Mouse (Mus musculus) R1 (cell line): Measurements from ENCODE around the gene Kcnmb1.
A peak's percentile ranks its signal among the peaks of the same experiment; 100 is the strongest.

Experiments used
- DNase-seq: peaks from one replicate; pipeline ENCODE4 v3.0.0-alpha.2; 2018; ENCODE audit warnings: low read depth, low spot score

Kcnmb1 gene

DNA sequence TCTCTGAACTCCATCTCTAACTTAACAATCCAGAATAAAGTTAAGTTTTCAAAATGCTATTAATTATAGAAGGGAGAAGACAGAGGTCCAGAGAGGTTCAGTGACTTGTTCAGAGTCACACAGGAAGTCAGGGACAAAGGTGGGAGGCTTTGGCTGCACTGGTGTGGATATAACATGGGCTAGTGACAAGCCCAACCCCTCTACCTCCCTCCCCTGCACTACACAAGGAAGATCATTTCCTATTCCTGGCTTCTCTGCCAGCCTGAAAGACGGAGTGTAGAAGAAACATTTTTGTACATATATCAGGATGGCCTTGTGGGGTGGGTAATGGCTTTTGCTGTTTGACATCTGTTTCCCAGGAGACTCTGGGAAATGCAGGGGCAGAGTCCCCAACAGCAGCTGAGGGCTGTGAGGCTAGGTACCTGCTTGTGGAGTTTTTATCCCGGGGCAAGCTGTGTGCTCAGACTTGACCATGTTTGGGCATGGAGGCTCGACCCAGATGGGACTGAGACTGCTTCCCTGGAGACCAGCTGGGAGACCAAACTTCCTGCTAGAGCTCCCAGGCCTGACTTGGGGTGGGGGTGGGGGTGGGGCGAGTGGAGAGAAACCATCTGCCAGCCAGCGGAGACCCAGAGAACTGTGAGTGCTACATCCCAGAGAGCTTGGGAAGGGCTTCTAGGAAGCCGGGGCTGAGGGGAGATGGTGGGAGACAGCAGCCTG is at the start of gene Kcnmb1:
Kcnmb1 (plus strand) TSS at position 326 of the 720 bp plus-strand sequence.
- no peak for DNase-seq

DNA sequence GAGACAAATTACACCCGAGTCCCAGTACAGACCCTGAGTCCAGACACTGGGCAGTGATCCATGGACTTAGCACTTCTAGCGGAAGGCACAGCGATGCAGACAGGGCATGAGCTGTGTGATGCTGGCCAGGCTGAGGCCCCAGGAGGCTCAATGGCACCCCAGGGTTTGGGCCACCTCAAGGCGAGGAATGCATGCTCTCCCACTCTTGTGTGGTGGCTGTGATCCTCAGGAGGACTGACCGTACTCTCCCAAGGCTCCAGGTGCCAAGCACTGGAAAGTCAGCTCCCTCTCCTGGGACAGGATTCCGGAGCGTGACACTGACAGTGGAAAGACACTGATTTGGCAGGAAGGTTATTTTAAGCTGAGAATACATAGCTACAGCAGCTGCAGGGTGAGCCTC is 49.8 kb upstream of the Kcnmb1 start:
- DNase-seq = no peak

DNA sequence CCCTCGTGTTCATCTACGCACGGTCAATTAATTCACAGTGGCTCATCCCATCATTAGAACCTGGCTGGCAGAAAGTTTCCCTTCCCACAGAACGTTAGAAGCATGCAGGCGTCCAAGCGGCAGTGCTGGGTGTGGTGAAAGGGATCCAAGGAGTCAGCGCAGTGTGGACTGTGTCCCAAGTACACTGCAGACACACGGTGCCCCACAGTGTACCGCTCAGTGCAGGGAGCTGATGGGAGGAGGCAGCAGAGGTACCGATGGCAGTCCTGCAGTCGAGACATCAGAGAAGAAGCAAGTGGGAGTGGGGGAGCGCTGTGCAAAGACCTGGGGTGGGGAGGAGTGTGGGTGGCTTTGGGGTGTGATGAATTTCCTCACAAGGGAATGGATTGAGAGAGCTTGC is 48.6 kb upstream of the Kcnmb1 start:
- no peak for DNase-seq

DNA sequence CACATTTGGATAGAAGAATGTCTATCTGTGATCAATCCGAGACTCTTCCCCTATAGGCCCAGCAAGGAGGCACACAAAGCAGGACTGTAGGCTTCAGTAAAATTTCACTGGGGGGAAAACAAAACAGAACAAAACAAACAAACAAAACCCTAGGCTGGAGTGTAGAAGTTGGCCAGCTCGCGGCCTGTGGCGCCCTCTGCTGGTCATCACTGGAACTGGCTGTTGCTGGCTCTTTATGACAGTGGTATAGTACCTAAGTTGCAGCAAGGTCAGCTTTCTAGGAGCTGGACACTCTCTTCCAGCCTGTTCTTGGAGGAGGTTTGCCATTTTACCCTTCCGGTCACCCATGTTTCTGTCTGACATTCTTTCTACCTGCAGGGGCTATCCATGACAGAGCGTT is 45.2 kb upstream of the Kcnmb1 start:
- DNase-seq = peak; percentile 41

DNA sequence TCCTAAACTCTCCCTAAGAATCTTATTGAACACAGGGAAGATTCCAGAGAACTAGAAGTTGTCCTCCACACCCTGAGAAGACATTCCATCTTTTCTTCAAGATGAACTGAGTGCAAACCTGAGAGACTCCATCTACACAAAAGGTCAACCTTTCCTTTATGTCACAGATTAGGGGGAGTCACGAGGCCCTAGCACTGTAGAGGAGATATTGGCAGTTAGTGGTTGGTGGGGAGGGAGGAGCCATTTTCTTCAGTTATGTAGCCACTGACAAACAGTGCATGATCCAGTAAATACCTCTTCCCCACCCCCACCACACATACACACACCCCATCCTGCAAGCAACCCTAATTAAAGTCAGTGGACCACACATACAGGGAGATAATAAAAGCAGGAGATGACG is 44.4 kb upstream of the Kcnmb1 start:
- no peak for DNase-seq

DNA sequence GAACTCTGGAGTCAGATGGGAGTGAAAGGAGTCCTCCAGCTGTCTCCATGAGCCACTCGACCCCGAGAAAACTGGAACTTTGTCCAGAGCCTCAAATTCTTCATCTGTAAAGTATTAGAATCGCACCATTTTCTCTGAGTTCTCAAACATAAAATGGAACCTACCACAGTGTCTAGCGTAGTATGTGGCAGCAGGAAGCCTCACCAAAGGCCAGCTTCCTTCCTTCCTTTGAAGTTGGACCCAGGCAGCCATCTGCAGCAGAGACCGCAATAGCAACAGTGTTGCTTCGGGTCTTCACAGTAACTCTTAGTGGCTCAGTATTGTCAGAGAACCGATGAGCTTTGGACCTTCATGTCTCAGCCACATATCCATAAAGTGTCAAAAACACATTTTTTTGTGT is 43.0 kb upstream of the Kcnmb1 start:
- no peak for DNase-seq

DNA sequence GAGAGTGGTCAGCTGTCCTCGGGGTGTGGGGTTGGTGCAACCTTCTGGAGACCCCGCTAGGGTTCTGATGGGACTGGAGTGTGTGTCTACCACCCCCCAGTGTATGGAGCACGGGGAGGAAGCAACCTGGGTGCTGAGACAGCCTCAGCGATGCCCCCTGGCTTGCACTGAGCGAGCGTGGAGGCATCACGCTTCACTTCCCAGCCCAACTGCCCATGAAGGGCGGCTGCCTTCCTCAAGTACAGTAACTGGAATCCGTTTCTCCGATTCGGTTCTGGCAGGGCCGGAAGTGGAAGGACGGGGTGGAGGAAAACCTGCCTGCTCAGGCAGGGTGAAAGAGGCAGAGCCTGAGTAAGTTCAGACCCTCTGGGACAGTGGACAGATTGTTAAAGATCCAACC is 41.4 kb upstream of the Kcnmb1 start:
- DNase-seq = no peak

DNA sequence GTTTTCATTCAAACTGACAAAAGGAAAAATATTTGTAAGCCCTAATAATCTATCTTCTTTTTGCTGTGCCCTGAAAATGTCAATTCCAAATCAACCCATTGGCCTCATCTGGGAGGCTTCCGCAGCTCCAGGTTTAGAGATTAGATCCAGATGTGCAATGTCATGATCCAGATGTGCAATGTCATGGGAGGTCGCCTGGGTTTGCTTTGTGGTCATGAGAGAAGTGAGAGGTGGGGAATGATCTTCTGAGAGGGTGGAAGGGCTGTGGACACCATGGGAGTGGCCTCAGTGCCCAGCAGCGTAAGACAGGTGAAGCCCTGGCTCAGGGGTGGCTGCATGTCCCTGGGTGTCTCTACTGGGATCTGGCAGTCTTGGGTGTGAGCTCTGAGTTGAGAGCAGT is 39.8 kb upstream of the Kcnmb1 start:
- no peak for DNase-seq

DNA sequence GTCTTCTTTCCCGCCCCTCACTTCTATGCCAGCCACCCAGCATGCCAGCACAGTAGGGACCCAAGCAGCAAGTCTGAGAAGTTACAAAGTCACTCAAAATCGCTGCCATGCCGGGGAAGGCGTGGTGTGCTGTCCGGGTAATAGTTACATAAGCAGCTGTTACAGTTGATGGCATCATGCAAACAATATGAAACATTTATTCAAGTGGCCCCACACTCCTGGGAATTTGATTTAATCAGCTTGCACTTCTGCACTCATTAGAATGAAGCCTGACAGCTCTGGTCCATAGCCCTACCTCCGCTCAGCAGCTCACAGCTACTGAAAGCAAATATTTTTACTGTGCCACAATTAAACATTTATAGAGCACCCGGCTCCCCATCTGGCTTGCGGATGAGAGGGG is 37.0 kb upstream of the Kcnmb1 start:
- DNase-seq = no peak

DNA sequence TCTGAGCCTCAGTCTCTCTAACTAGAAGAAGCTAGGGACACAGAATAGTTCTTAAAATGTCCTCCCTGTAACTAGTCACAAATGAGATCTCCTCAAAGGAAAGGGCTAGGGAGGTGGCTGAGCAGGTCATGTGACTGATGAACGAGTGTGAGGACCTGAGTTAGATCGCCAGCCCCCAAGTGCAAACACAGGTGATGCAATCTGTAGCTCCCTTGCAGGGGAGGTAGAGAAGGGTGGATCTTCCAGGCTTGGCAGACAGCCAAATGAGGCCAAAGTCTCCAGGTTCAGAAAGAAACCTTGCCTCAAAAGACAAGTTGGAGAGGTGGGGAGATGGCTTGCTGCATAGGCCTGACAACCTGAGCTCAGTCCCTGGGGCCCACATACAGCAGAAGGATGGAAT is 36.3 kb upstream of the Kcnmb1 start:
- no peak for DNase-seq

DNA sequence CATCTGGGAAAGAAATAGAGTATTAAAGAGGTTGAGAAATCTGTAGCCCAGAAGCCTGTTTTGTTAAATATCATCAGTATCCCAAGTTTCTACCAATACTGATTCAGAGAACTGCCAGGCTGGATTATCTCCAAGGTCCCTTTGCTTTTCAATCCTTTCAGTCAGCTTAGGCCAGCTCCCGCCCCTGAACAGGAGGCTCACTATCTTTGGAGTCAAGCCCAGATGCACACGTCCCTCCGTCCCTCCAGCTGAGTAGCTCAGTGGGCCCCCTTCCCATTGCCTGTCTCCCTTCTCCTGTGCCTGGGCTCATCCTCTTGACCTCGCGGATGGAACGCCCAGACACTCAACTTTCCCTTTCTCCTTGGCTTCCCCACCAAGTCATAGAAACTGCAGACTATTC is 35.5 kb upstream of the Kcnmb1 start:
- no peak for DNase-seq

DNA sequence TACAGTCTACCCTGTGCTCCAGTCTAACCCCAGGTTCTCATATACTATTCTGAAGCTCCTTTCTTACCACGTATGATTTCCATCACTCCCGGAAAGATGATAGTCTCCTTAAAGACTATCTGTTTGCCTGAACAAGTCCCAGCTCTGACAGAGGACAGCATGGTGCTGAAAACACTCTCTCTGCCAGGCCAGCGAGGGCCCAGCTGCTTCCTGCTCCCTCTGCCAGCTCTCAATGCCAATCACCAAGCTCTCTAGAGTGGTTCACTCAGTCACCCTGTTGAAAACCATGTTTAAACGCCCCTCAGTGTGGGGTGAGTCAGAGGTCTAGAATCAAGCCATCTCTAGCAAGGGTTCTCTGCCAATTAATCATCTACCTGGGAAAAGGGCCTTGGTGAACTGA is 35.0 kb upstream of the Kcnmb1 start:
- no peak for DNase-seq

DNA sequence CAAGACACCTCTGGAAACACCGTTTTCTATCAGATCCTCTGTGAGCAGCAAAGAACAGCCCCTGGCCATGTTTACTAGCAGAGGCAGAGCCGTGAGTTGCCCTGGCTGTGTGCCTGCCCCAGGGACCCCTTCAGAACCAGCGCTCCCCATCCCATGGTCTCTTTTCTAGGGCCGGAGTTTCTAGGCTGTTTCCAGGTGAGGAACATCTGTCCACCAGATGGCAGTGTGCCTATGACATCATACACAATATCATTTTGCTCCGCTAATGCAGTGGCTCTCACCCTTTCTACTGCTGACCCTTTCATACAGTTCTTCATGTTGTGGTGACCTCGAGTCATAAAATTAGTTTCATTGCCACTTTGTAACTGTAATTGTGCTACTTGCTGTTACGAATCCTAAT is 34.2 kb upstream of the Kcnmb1 start:
- DNase-seq = peak; percentile 59

DNA sequence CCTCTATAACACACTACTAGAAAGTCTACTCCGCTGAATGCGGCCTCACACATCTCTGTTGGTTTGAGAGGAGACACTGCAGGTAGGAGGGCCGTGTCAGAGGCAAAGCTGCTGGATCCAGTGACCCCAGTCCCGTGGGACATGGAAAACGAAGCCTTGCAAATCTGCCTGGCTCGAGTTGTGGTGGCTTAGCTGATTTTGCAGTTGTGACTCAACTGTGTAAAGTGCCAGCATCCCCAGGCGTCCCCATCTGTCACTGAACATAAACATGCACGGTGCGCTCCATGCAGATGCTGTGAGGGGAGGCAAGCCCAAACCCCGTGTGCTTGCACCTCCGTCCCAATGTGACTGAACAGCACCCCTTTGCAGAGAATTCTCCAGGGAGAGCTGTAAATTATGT is 33.4 kb upstream of the Kcnmb1 start:
- DNase-seq = no peak

DNA sequence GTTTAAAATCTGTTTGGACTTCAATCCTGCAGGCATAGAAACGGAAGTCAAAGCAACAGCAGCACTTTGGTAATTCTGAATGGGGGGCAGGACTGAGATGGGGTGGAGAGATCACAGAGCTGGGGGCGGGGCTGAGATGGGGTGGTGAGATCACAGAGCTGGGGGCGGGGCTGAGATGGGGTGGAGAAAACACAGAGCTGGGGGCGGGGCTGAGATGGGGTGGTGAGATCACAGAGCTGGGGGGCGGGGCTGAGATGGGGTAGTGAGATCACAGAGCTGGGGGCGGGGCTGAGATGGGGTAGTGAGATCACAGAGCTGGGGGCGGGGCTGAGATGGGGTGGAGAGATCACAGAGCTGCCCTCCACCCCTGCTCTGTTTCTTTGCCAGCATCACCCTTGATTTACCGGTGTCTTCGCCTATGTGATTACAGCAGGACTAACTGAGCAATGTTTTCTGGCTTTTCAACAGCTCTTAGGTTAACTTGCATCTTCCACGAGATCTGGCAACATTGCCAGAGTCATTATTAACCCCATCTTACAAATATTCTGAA is 30.9 kb upstream of the Kcnmb1 start:
- peak; percentile 82 for DNase-seq

DNA sequence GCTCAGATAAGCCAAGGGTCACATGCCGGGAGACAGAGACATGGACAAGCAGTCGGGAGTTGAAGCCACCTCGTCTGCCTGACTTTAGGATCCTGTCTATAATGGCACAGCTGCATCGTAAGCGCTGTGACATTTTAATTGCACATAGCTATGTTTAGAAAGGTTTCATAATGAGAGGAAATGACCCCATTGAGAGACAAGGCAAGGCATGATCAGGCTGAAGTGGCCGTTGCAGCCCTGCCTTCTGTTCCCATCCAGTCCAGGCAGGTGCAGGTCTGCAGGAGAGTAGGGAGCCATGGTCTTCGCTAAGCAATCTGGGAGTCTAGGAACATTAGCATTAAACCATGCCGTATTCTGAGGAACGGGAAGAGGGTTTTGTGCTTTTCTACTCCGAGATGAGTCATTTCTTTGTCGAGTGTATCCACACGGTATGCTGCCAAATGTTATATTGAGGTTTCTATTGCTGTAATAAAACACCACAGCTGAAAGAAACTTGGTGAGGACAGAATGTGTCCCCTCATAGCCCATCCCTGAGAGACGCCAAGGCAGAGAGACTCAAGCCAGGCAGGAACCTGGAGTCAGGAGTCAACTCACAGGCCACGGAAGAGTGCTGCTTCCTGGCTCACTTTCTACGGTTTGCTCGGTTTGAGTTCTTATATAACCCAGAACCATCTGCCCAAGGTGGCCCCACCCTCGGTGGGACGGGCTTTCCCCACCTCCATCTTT is 30.3 kb upstream of the Kcnmb1 start:
- no peak for DNase-seq

DNA sequence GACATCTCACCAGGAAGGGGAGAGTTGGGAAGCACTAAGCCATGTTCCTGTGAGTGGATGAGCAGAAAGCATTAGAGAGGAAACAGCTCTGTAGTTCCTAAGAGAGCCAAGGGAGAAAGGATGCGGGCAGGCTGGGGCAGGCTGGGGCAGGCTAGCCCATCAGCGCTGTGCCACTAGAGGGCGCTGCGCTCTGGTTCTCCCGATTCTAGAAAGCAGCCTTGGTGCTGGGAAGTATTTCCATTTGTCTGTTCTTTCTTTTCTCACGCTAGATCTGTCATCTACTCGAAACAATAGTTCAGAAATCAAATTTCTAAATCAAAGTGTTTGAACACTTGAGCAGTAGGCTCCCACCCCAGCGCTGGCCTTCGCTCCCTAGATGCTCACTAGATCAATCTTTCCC is 28.5 kb upstream of the Kcnmb1 start:
- peak; percentile 61 for DNase-seq

DNA sequence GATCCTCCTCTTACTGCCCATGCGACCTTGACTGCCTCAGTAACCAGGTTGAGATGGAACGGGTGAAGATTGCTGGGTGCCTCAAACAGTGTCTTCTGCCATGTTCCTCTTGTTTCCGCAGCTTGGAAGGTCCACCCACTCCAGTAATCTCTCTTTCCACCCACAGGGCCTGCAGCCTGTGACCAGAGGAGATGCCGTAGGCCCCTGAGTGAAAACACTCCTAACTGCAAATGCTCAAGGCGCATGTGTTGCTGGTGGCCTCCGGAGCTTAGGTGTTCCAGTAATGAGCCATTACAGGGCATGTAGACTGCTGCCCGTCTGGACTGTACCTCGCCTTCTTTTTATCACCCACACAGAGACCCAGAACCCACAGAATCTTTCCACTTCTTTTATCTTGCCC is 25.2 kb upstream of the Kcnmb1 start:
- no peak for DNase-seq

DNA sequence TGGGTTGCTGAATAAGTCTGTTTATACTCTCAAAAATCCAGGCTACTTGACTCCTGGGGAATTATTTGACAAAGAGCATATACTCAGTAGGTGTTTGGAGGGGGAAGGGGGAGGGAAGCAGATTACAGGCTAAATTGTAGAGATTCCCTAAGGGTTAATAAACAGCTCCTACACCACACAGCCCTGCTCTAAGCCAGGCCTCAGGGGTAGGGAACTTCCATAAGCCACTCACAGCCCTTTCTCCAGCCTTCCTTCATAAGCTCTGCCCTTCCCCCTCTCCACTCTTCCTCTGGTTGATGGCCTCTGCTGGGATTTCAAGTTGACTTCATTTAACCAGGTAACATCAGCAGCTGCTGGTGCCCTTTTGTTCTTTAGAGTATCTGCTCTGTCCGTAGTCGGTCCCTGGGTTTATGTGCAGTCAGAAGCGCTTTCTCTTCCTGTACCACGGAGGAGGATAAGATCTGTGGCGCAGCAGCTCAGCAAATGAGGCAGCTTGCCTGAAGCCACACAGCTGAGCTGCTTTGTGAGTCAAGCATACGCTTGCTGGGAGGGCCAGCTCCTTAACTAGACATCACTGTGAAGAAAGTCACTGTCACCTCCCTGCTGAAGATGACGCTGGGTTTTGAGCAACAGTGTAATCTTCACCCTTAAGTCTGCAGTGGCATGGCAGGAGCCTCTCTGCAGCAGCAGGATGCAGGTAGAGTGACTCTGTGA is 24.1 kb upstream of the Kcnmb1 start:
- no peak for DNase-seq

DNA sequence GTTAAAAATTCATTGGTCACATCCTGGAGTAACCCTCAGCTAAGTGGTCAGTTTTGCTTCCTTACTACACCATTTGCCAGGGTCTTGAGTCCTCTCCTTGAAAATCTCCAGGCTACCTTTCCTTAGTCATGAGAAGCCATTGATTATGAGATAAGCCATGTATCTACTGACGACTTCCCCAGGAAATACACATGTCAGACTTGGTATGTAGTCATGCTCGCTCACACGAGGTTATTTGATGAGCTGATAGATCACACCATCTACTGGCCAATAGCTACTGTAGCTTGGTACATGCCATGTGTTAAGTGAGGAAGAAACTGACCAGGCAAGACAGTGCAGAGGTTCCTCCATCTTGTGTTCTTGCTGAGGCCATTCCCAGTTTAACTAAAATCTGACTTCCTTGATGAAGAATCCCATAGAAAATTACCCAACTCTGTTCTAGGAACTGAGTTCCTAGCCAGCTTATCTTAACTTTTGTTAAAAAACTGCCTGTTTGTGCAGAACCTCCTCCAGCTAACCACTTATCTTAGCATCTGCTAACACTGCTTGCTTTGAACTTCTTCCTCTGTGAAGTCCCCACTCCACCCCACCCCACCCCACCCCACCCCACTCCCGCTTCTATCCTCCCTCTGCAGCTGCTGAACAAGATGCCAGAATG is 23.2 kb upstream of the Kcnmb1 start:
- DNase-seq = no peak

DNA sequence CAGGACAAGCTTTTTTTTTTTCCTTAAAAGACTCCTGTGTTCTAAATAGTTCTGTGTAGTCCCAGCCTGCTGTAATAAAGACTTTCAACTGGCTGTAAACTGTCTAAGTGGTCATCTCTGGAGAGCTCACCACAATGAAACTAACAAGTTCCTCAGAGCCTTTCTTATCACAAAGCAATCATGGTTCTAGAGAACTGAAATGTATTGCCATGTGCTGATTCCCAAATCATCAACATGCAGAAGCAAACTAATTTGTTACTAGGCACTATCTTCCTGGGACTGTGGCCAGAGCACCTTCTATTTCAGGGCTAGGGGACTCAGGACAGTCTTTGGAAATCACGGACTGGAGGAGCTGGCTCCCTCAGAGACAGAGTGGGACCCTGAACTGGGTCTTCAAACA is 19.2 kb upstream of the Kcnmb1 start:
- DNase-seq = no peak
